Mouse (Mus musculus): ENCODE results near the gene Clba1.

DNA sequence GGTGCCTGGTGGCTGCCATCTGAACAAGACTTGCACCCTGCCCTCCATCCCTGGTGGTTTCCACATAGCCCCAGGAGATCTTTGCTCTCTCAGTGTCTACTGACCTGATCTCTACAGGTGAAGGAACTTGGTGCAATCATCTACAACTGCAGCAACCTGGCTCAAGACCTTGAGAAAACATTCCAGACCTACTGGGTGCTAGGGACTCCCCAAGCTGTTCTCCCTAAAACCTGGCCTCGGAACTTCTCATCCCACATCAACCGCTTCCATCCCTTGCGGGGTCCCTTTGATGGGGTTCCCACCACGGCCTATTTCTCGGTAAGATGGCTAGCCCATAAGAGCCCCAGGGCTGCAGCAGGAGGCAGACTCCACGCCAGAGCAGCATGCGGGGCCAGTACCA is 42.2 kb upstream of the Clba1 start:
- TF ChIP-seq CTCF (IDR thresholded peaks at IDR 0.05; ENCODE audit: extremely low read depth, insufficient read depth, low read length) = no peak
- no peak for TF ChIP-seq POLR2A (IDR thresholded peaks at IDR 0.05; ENCODE audit: extremely low read depth, insufficient read depth, low read length)

All from cortical plate, adult 2 months (tissue).